In the genomic region with DNA sequence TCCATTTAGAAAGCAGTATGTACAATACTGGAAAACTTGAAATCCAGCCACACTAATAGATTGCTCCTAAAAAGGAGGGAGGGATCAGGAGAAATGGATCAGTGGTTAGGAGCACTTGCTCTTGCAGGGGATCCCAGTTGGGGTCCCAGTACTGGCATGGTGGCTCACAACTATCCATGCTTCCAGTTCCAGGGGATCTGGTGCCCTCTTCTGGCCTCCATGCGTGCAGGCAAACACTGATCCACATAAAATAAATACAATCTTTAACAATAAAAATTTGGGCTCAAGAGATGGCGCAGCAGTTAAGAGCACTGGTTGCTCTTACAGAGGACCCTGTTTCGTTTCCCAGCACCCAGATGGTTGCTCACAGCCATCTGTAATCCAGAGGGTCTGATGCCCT, we compare ENCODE assay signal across 25 mouse cellular contexts. TPM values are rescaled to one million over a fixed set of nuclear protein-coding genes. Genes with fewer than 3 reads are reported as not detected.
DNase-seq lines count a peak whose midpoint lies in the region; ATAC-seq and TF ChIP-seq lines count a peak whose summit lies in the region.
"Had no signal": no experiment of that assay in that cellular context is flagged by ENCODE, and none has a peak within 500 bp of the region (broad histone marks: within the 10 kb centered on the region; RNA-seq: fewer than 3 reads in every experiment).

No protein-coding gene starts in this region.

- no peak overlapping the region for H3K9ac ChIP-seq in intestine, postnatal 0 days (ENCODE audit: low read depth, low read length)
- H3K9ac ChIP-seq in intestine, embryonic 15.5 days, result no peak overlapping the region
- H3K9ac ChIP-seq in liver, embryonic 14.5 days (replicated peaks), result no peak overlapping the region
- no peak overlapping the region for H3K9ac ChIP-seq in liver, embryonic 12.5 days
- no peak overlapping the region for H3K9ac ChIP-seq in MEL (ENCODE audit: control insufficient read depth, low read depth, low read length, poor library complexity, severe bottlenecking)
- H3K9ac ChIP-seq: heart, embryonic 15.5 days; hindbrain, embryonic 15.5 days; limb, embryonic 13.5 days; midbrain, embryonic 12.5 days; neural tube, embryonic 15.5 days; stomach, embryonic 15.5 days had no signal

- H3K27me3 ChIP-seq in intestine, postnatal 0 days (replicated peaks; ENCODE audit: control insufficient read depth, insufficient read depth, low read length), result no peaks in the 10 kb centered on the region
- no peaks in the 10 kb centered on the region for H3K27me3 ChIP-seq in intestine, embryonic 15.5 days (replicated peaks)
- no peaks in the 10 kb centered on the region for H3K27me3 ChIP-seq in liver, embryonic 14.5 days (ENCODE audit: control insufficient read depth, insufficient read depth, low read length)
- no peaks in the 10 kb centered on the region for H3K27me3 ChIP-seq in liver, embryonic 12.5 days (replicated peaks)
- H3K27me3 ChIP-seq in MEL (ENCODE audit: control insufficient read depth in 1 of 2, insufficient read depth in 2 of 2, low read length in 2 of 2), result no peaks in the 10 kb centered on the region
- H3K27me3 ChIP-seq in small intestine, adult 2 months (ENCODE audit: control insufficient read depth, insufficient read depth, low read length), result no peaks in the 10 kb centered on the region
- H3K27me3 ChIP-seq in limb, embryonic 10.5 days (ENCODE audit: low read depth, poor library complexity, severe bottlenecking), result no peaks in the 10 kb centered on the region
- H3K27me3 ChIP-seq: CH12.LX; heart, embryonic 15.5 days; hindbrain, embryonic 15.5 days; limb, embryonic 13.5 days; midbrain, embryonic 12.5 days; neural tube, embryonic 15.5 days; stomach, embryonic 15.5 days had no signal

- no peaks in the 10 kb centered on the region for H3K9me3 ChIP-seq in intestine, postnatal 0 days (ENCODE audit: control insufficient read depth)
- no peaks in the 10 kb centered on the region for H3K9me3 ChIP-seq in intestine, embryonic 15.5 days
- no peaks in the 10 kb centered on the region for H3K9me3 ChIP-seq in liver, embryonic 14.5 days (ENCODE audit: control insufficient read depth, low read length)
- no peaks in the 10 kb centered on the region for H3K9me3 ChIP-seq in liver, embryonic 12.5 days (replicated peaks)
- H3K9me3 ChIP-seq in MEL (replicated peaks; ENCODE audit: insufficient read depth, low read length), result no peaks in the 10 kb centered on the region
- H3K9me3 ChIP-seq in limb, embryonic 10.5 days (replicated peaks), result no peaks in the 10 kb centered on the region
- H3K9me3 ChIP-seq: heart, embryonic 15.5 days; hindbrain, embryonic 15.5 days; limb, embryonic 13.5 days; midbrain, embryonic 12.5 days; neural tube, embryonic 15.5 days; stomach, embryonic 15.5 days had no signal

- ATAC-seq in intestine, postnatal 0 days, result no peak
- no peak for ATAC-seq in intestine, embryonic 15.5 days
- ATAC-seq in liver, embryonic 14.5 days (ENCODE audit: insufficient read depth), result no peak
- ATAC-seq in liver, embryonic 12.5 days, result no peak
- ATAC-seq: forebrain, embryonic 16.5 days had no signal

- no peak overlapping the region for H3K4me3 ChIP-seq in intestine, postnatal 0 days (ENCODE audit: low read depth, low read length)
- no peak overlapping the region for H3K4me3 ChIP-seq in intestine, embryonic 15.5 days (replicated peaks)
- no peak overlapping the region for H3K4me3 ChIP-seq in liver, embryonic 14.5 days (ENCODE audit: insufficient read depth in 1 of 2, low read depth in 2 of 2, low read length in 2 of 2)
- H3K4me3 ChIP-seq in liver, embryonic 12.5 days, result no peak overlapping the region
- no peak overlapping the region for H3K4me3 ChIP-seq in MEL (ENCODE audit: control insufficient read depth in 1 of 2, insufficient read depth in 1 of 2, low read depth in 2 of 2, low read length in 2 of 2)
- no peak overlapping the region for H3K4me3 ChIP-seq in small intestine, adult 2 months (ENCODE audit: low read depth, low read length)
- H3K4me3 ChIP-seq in limb, embryonic 10.5 days, result no peak overlapping the region
- H3K4me3 ChIP-seq: heart, embryonic 15.5 days; hindbrain, embryonic 15.5 days; limb, embryonic 13.5 days; midbrain, embryonic 12.5 days; neural tube, embryonic 15.5 days; stomach, embryonic 15.5 days had no signal

- H3K79me2 ChIP-seq in MEL (ENCODE audit: control insufficient read depth, insufficient read depth, low read length, poor library complexity), result no peaks in the 10 kb centered on the region

- H3K4me1 ChIP-seq in intestine, postnatal 0 days (replicated peaks; ENCODE audit: control insufficient read depth, insufficient read depth, low read length), result no peaks in the 10 kb centered on the region
- no peaks in the 10 kb centered on the region for H3K4me1 ChIP-seq in intestine, embryonic 15.5 days (replicated peaks)
- peaks cover 3 to 21% of the 10 kb centered on the region in 2 experiments for H3K4me1 ChIP-seq in liver, embryonic 14.5 days (replicated peaks; ENCODE audit: control insufficient read depth in 2 of 2, insufficient read depth in 2 of 2, low read length in 1 of 2)
- H3K4me1 ChIP-seq in liver, embryonic 12.5 days, result peaks cover 34% of the 10 kb centered on the region
- H3K4me1 ChIP-seq in MEL (ENCODE audit: control insufficient read depth in 1 of 2, insufficient read depth in 2 of 2, low read length in 2 of 2), result peaks cover 0 to 6% of the 10 kb centered on the region in 2 experiments; a peak in 2 of 4 replicates
- no peaks in the 10 kb centered on the region for H3K4me1 ChIP-seq in small intestine, adult 2 months (ENCODE audit: control insufficient read depth, insufficient read depth, insufficient read length, low read length)
- H3K4me1 ChIP-seq in limb, embryonic 10.5 days, result peaks cover 38% of the 10 kb centered on the region
- H3K4me1 ChIP-seq: hindbrain, embryonic 15.5 days had no signal

- H3K4me2 ChIP-seq in intestine, postnatal 0 days (replicated peaks; ENCODE audit: low read depth), result no peak overlapping the region
- no peak overlapping the region for H3K4me2 ChIP-seq in intestine, embryonic 15.5 days (replicated peaks)
- no peak overlapping the region for H3K4me2 ChIP-seq in liver, embryonic 14.5 days (ENCODE audit: low read depth)
- no peak overlapping the region for H3K4me2 ChIP-seq in liver, embryonic 12.5 days
- H3K4me2 ChIP-seq: heart, embryonic 15.5 days; hindbrain, embryonic 15.5 days; limb, embryonic 13.5 days; midbrain, embryonic 12.5 days; neural tube, embryonic 15.5 days; stomach, embryonic 15.5 days had no signal

- TF ChIP-seq CTCF in intestine, postnatal 0 days (IDR thresholded peaks at IDR 0.05; ENCODE audit: low read depth), result peak; percentile 41; the same call in 1 of the 2 replicates
- peak; percentile 31 for TF ChIP-seq CTCF in liver, embryonic 14.5 days (IDR thresholded peaks at IDR 0.05; ENCODE audit: low read depth)
- peak in 2 of 3 experiments; percentile 39 to 57; a peak in 4 of 6 replicates for TF ChIP-seq CTCF in MEL (IDR thresholded peaks at IDR 0.05 in 2 of 3, conservative IDR thresholded peaks at IDR 0.05 in 1 of 3; ENCODE audit: control insufficient read depth in 1 of 3, insufficient read depth in 1 of 3, low read depth in 2 of 3, low read length in 3 of 3, poor library complexity in 1 of 3, severe bottlenecking in 1 of 3)
- TF ChIP-seq CTCF in small intestine, adult 2 months (IDR thresholded peaks at IDR 0.05; ENCODE audit: extremely low read depth, insufficient read length, insufficient replicate concordance, low read depth, low read length), result peak; percentile 32; the same call in 1 of the 2 replicates

- peaks cover 7% of the 10 kb centered on the region; the same call in 1 of the 2 replicates for H3K36me3 ChIP-seq in intestine, postnatal 0 days (ENCODE audit: control insufficient read depth, insufficient read depth)
- no peaks in the 10 kb centered on the region for H3K36me3 ChIP-seq in intestine, embryonic 15.5 days
- H3K36me3 ChIP-seq in liver, embryonic 14.5 days (replicated peaks; ENCODE audit: control insufficient read depth, insufficient read depth, low read depth), result no peaks in the 10 kb centered on the region
- H3K36me3 ChIP-seq in liver, embryonic 12.5 days, result no peaks in the 10 kb centered on the region
- peaks cover 0 to 3% of the 10 kb centered on the region in 2 experiments; a peak in 1 of 4 replicates for H3K36me3 ChIP-seq in MEL (ENCODE audit: control insufficient read depth in 1 of 2, insufficient read depth in 2 of 2, low read length in 2 of 2)
- peaks cover 5% of the 10 kb centered on the region for H3K36me3 ChIP-seq in small intestine, adult 2 months (ENCODE audit: control insufficient read depth, insufficient read depth, low read length)
- H3K36me3 ChIP-seq in limb, embryonic 10.5 days, result no peaks in the 10 kb centered on the region
- H3K36me3 ChIP-seq: heart, embryonic 15.5 days; hindbrain, embryonic 15.5 days; limb, embryonic 13.5 days; midbrain, embryonic 12.5 days; neural tube, embryonic 15.5 days; stomach, embryonic 15.5 days had no signal

- no peak overlapping the region for H3K27ac ChIP-seq in intestine, postnatal 0 days (ENCODE audit: low read depth, low read length)
- H3K27ac ChIP-seq in intestine, embryonic 15.5 days, result no peak overlapping the region
- H3K27ac ChIP-seq in liver, embryonic 14.5 days, result no peak overlapping the region
- no peak overlapping the region for H3K27ac ChIP-seq in liver, embryonic 12.5 days
- H3K27ac ChIP-seq in MEL (ENCODE audit: control insufficient read depth, low read depth, low read length), result no peak overlapping the region
- H3K27ac ChIP-seq in small intestine, adult 2 months (ENCODE audit: insufficient read depth, low read depth, low read length), result no peak overlapping the region
- no peak overlapping the region for H3K27ac ChIP-seq in limb, embryonic 10.5 days
- H3K27ac ChIP-seq: heart, embryonic 15.5 days; hindbrain, embryonic 15.5 days; limb, embryonic 13.5 days; midbrain, embryonic 12.5 days; neural tube, embryonic 15.5 days; stomach, embryonic 15.5 days had no signal

- TF ChIP-seq EP300 in liver, embryonic 14.5 days (IDR thresholded peaks at IDR 0.05; ENCODE audit: low read depth), result no peak
- no peak for TF ChIP-seq EP300 in MEL (IDR thresholded peaks at IDR 0.05; ENCODE audit: low read depth in 1 of 2, low read length in 2 of 2)

- no peak for TF ChIP-seq POLR2A in MEL (IDR thresholded peaks at IDR 0.05; ENCODE audit: control insufficient read depth in 1 of 2, insufficient read depth in 1 of 2, low read depth in 1 of 2, low read length in 2 of 2, poor library complexity in 1 of 2)
- TF ChIP-seq POLR2A in small intestine, adult 2 months (IDR thresholded peaks at IDR 0.05; ENCODE audit: low read depth, low read length), result no peak

- WGBS in intestine, postnatal 0 days, result 96% methylated on average over 3 of the region's 3 CpGs
- WGBS in intestine, embryonic 15.5 days, result 90% methylated on average over 3 of the region's 3 CpGs
- WGBS in liver, embryonic 14.5 days (ENCODE audit: insufficient replicate concordance), result 72% methylated on average over 3 of the region's 3 CpGs
- 74% methylated on average over 3 of the region's 3 CpGs for WGBS in liver, embryonic 12.5 days (ENCODE audit: insufficient replicate concordance)
- 95% methylated on average over 3 of the region's 3 CpGs for WGBS in small intestine, adult 2 months
- 91% methylated on average over 3 of the region's 3 CpGs for WGBS in limb, embryonic 10.5 days

- no peak for DNase-seq in liver, embryonic 14.5 days (ENCODE audit: low read depth in 3 of 3, low spot score in 3 of 3)
- DNase-seq in MEL (ENCODE audit: low read depth, low spot score), result peak; percentile 18
- DNase-seq in limb, embryonic 10.5 days (ENCODE audit: low spot score), result no peak
- DNase-seq: adrenal gland, postnatal 10 days; B cell, adult 2 months; cerebellum, adult 2 months; gastrocnemius, postnatal 25 days; kidney, postnatal 10 days; lung, adult 18-20 months; right cerebral cortex, adult 18-20 months; right cerebral cortex, postnatal 4 days; thymus, adult 18-20 months; thymus, postnatal 4 days had no signal

- TF ChIP-seq RAD21 in MEL (IDR thresholded peaks at IDR 0.05; ENCODE audit: low read depth, low read length), result peak; percentile 32

RNA-seq across cellular contexts. Expression of gene Cryl1, which starts 52.2 kb away (rescaled TPM):
- polyA plus RNA-seq in intestine, postnatal 0 days (2015; fragmentation: Nextera tagmentation; extraction: Ambion mirVana), result 153 and 173 TPM in 2 replicates
- polyA plus RNA-seq in intestine, embryonic 15.5 days (2015; fragmentation: Nextera tagmentation; extraction: Ambion mirVana), result 91.6 and 103 TPM in 2 replicates
- polyA plus RNA-seq in liver, embryonic 14.5 days (2012; rRNA removed), result 5.9 and 7.4 TPM in 2 replicates
- 6.0 and 8.3 TPM in 2 replicates for polyA plus RNA-seq in liver, embryonic 14.5 days (2014; fragmentation: Nextera tagmentation; extraction: Ambion mirVana)
- 7.2 and 7.3 TPM in 2 replicates for polyA plus RNA-seq in liver, embryonic 12.5 days (2016; fragmentation: Nextera tagmentation; extraction: Ambion mirVana)
- 16.8 and 17.8 TPM in 2 replicates for total RNA-seq in MEL (2012; rRNA removed)
- polyA plus RNA-seq in MEL (2012; ENCODE audit: insufficient read depth in 1 of 2, insufficient read length in 2 of 2, low read depth in 1 of 2, low replicate concordance in 2 of 2, missing spikeins in 1 of 2), result 10 to 100 TPM in 1 of 2 experiments, not detected in 1; 22.0 TPM
- polyA plus RNA-seq in small intestine, adult 2 months (2012; rRNA removed), result 124 and 167 TPM in 2 replicates
- polyA plus RNA-seq in limb, embryonic 10.5 days (2016; fragmentation: Nextera tagmentation; extraction: Ambion mirVana), result 9.3 and 12.7 TPM in 2 replicates
